Mouse (Mus musculus) left cerebral cortex, adult 8-10 months (tissue): ENCODE data around the gene Olfr348. TPM values are rescaled to one million over a fixed set of nuclear protein-coding genes. Genes with fewer than 3 reads are reported as not detected.

Experiments used
- DNase-seq, 2 experiments: peaks; one replicate each; pipeline ENCODE4 v3.0.0; 2022; ENCODE audit warnings: low spot score in 2 of 2
- total RNA-seq, 4 experiments: library from RNA; stranded (reverse); gene quantifications; 2 replicates each; pipeline ENCODE4 v1.2.4; 2022

Olfr348 gene
- not detected for total RNA-seq

GRCm38 (mm10) chr2:36783976-36784375 is at the start of gene Olfr348:
TSS of gene Olfr348 (plus strand) at chr2:36784276.
- DNase-seq: no peak

GRCm38 (mm10) chr2:36736226-36736625 is 47.9 kb upstream of the Olfr348 start:
- no peak for DNase-seq

- no peak for DNase-seq
Observed at GRCm38 (mm10) chr2:36790238-36790637, 6.2 kb downstream of the Olfr348 start, which contains the start of gene Olfr50. TSS of gene Olfr50 (plus strand) at chr2:36790538.

DNA sequence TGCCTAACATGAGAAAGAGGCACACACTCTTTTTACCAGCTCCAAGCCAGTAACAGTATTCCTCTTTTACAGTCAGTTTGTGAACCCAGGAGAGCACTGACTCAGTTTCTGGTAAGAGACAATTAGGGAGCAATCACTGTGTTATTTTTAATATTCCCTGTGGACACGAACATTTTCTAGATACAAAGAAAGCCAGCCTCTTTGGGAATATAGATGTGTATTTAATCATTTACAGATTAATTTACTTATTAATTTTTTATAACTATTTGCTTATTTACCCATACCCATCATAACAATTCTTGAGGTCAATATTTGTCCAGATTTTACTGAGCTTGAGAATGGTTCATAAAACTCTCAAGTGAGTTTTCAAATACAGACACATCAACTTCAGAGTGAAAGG is 32.9 kb downstream of the Olfr348 start, which contains the start of gene Olfr3:
TSS of gene Olfr3 (minus strand) at position 101 of the 400 bp plus-strand sequence.
- DNase-seq: no peak

Other genes with a start within 250 kb of the Olfr348 start
- not detected for gene Olfr344, start 217.6 kb upstream of the Olfr348 start, total RNA-seq
- gene Olfr345, start 144.2 kb upstream of the Olfr348 start, total RNA-seq: not detected
- not detected for gene Olfr346, start 98.5 kb upstream of the Olfr348 start, total RNA-seq
- gene Olfr347, start 52.4 kb upstream of the Olfr348 start, total RNA-seq: not detected
- not detected for gene Olfr50, start 6.3 kb downstream of the Olfr348 start, total RNA-seq
- gene Olfr3, start 32.8 kb downstream of the Olfr348 start, total RNA-seq: not detected
- not detected for gene Olfr350, start 62.0 kb downstream of the Olfr348 start, total RNA-seq
- not detected for gene Olfr351, start 78.4 kb downstream of the Olfr348 start, total RNA-seq
- gene Olfr352, start 84.2 kb downstream of the Olfr348 start, total RNA-seq: not detected
- gene Olfr353, start 108.7 kb downstream of the Olfr348 start, total RNA-seq: not detected
- not detected for gene Olfr354, start 121.4 kb downstream of the Olfr348 start, total RNA-seq
- not detected for gene Olfr355, start 144.6 kb downstream of the Olfr348 start, total RNA-seq
- gene Olfr356, start 152.8 kb downstream of the Olfr348 start, total RNA-seq: not detected
- gene Olfr357, start 209.6 kb downstream of the Olfr348 start, total RNA-seq: not detected
- gene Olfr358, start 225.1 kb downstream of the Olfr348 start, total RNA-seq: not detected